Mouse (Mus musculus): ENCODE measurements around the gene Sbk1. TPM values are rescaled to one million over a fixed set of nuclear protein-coding genes. Genes with fewer than 3 reads are reported as not detected.
"Not testable (repeated sequence)": the region's sequence is repeated elsewhere in the genome, so short reads cannot be mapped to it uniquely, and the experiment has no call there.

Gene Sbk1
- polyA plus RNA-seq, 1 experiment from 2014 or later = 289 TPM

DNA sequence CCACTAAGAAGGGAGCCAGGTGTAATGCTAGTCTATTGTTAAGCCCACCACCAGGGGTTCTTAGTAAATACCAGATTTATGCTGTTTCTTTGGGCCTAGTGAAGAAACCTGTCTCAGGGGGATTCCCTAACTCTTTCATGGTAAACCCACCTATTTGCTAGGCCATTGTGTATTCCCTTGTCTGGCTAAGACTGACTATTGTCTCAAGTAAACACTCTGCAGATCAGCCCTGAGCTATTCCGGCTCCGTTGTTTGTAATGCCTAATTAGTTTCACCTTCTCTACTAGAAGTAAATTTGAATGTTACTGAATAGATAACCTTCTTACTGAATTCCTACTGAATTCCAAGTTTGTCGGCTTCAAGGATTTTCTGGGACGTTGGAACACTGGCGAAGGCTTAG lies 29.4 kb downstream of the Sbk1 start:
- not testable (repeated sequence) for H3K4me1 ChIP-seq (ENCODE audit: control insufficient read depth, insufficient read depth, low read length); DNase-seq (ENCODE audit: low spot score); H3K27ac ChIP-seq (ENCODE audit: low read depth, low read length); H3K27me3 ChIP-seq (replicated peaks; ENCODE audit: control insufficient read depth, insufficient read depth, low read length); H3K4me2 ChIP-seq (ENCODE audit: low read length); H3K4me3 ChIP-seq (ENCODE audit: low read depth, low read length); H3K36me3 ChIP-seq (ENCODE audit: control insufficient read depth, insufficient read depth, low read length); ATAC-seq; H3K9ac ChIP-seq (ENCODE audit: low read length); H3K9me3 ChIP-seq (replicated peaks; ENCODE audit: control insufficient read depth, low read length)
- 77% methylated on average over 5 of the region's 5 CpGs for WGBS

GRCm38 (mm10) chr7:126311822-126312221 lies 39.4 kb downstream of the Sbk1 start:
- Histone ChIP-seq H3K9ac (ENCODE audit: low read length) (no peak overlapping the region), H3K36me3 (ENCODE audit: control insufficient read depth, insufficient read depth, low read length) (no peaks in the 10 kb centered on the region), H3K27me3 (replicated peaks; ENCODE audit: control insufficient read depth, insufficient read depth, low read length) (no peaks in the 10 kb centered on the region), H3K27ac (ENCODE audit: low read depth, low read length) (no peak overlapping the region), H3K4me1 (ENCODE audit: control insufficient read depth, insufficient read depth, low read length) (no peaks in the 10 kb centered on the region), H3K4me2 (ENCODE audit: low read length) (no peak overlapping the region), H3K9me3 (replicated peaks; ENCODE audit: control insufficient read depth, low read length) (no peaks in the 10 kb centered on the region), H3K4me3 (ENCODE audit: low read depth, low read length) (no peak overlapping the region)
- DNase-seq (ENCODE audit: low spot score) (no peak), ATAC-seq (no peak)
- 88% methylated on average over 4 of the region's 4 CpGs for WGBS

DNA sequence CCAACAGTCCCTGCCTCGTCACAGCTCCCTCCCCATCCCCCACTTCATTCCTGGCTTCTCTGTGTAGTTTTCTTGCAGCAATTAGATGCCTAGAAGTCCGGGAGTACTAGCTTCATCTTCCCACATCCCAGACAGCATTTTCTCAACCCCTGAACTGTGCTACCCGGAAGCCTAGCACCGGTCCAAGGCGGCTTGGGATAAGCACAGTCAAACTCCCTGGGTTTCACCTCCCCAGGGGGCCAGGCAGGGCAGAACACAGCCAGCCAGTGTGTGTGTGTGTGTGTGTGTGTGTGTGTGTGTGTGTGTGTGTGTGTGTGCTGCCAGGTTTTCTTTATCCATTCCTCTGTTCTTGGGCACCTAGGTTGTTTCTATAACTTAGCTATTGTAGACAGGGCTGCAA lies 40.9 kb downstream of the Sbk1 start:
- Histone ChIP-seq H3K27me3 (replicated peaks; ENCODE audit: control insufficient read depth, insufficient read depth, low read length) (no peaks in the 10 kb centered on the region), H3K4me3 (ENCODE audit: low read depth, low read length) (no peak overlapping the region), H3K36me3 (ENCODE audit: control insufficient read depth, insufficient read depth, low read length) (no peaks in the 10 kb centered on the region), H3K9me3 (replicated peaks; ENCODE audit: control insufficient read depth, low read length) (no peaks in the 10 kb centered on the region), H3K27ac (ENCODE audit: low read depth, low read length) (no peak overlapping the region), H3K9ac (ENCODE audit: low read length) (no peak overlapping the region), H3K4me2 (ENCODE audit: low read length) (no peak overlapping the region), H3K4me1 (ENCODE audit: control insufficient read depth, insufficient read depth, low read length) (no peaks in the 10 kb centered on the region)
- ATAC-seq (no peak), DNase-seq (ENCODE audit: low spot score) (no peak)
- 48% methylated on average over 5 of the region's 5 CpGs for WGBS

GRCm38 (mm10) chr7:126314273-126314672 lies 41.9 kb downstream of the Sbk1 start:
- ATAC-seq (no peak), DNase-seq (ENCODE audit: low spot score) (no peak)
- no peaks in the 10 kb centered on the region for H3K4me1 ChIP-seq (ENCODE audit: control insufficient read depth, insufficient read depth, low read length)
- H3K27me3 ChIP-seq (replicated peaks; ENCODE audit: control insufficient read depth, insufficient read depth, low read length) = no peaks in the 10 kb centered on the region
- whole genome bisulfite sequencing = 74% methylated on average over 8 of the region's 8 CpGs
- no peak overlapping the region for H3K4me2 ChIP-seq (ENCODE audit: low read length)
- H3K27ac ChIP-seq (ENCODE audit: low read depth, low read length) = no peak overlapping the region
- no peak overlapping the region for H3K9ac ChIP-seq (ENCODE audit: low read length)
- no peaks in the 10 kb centered on the region for H3K9me3 ChIP-seq (replicated peaks; ENCODE audit: control insufficient read depth, low read length)
- no peak overlapping the region for H3K4me3 ChIP-seq (ENCODE audit: low read depth, low read length)
- no peaks in the 10 kb centered on the region for H3K36me3 ChIP-seq (ENCODE audit: control insufficient read depth, insufficient read depth, low read length)

DNA sequence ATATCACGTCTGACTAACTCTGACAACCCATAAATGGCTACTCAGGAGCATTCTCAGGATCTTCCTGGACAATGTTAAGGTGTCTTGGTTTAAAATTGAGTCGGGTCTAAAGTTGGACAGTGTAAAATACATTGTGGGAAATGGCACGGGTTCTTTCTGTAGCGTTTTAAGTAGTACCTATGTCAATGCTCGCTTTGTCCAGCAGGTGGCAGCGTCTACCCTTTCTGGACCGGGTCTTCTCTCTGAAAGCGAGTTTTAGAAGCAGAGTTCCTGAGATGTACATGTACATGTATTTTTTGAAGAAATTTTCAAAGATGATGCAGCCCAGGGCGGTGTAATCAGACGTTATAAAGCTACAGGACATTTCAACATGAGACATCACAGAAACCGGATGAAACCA lies 51.3 kb downstream of the Sbk1 start:
- no peak overlapping the region for H3K9ac ChIP-seq (ENCODE audit: low read length)
- H3K4me1 ChIP-seq (ENCODE audit: control insufficient read depth, insufficient read depth, low read length) = no peaks in the 10 kb centered on the region
- H3K27ac ChIP-seq (ENCODE audit: low read depth, low read length) = no peak overlapping the region
- no peaks in the 10 kb centered on the region; the same call in 1 of the 2 replicates for H3K27me3 ChIP-seq (replicated peaks; ENCODE audit: control insufficient read depth, insufficient read depth, low read length)
- H3K4me2 ChIP-seq (ENCODE audit: low read length) = no peak overlapping the region
- ATAC-seq (no peak), DNase-seq (ENCODE audit: low spot score) (peak; percentile 93)
- H3K4me3 ChIP-seq (ENCODE audit: low read depth, low read length) = no peak overlapping the region
- H3K36me3 ChIP-seq (ENCODE audit: control insufficient read depth, insufficient read depth, low read length) = no peaks in the 10 kb centered on the region
- H3K9me3 ChIP-seq (replicated peaks; ENCODE audit: control insufficient read depth, low read length) = no peaks in the 10 kb centered on the region
- WGBS = 8% methylated on average over 11 of the region's 11 CpGs

GRCm38 (mm10) chr7:126324791-126325190 lies 52.4 kb downstream of the Sbk1 start:
- no peaks in the 10 kb centered on the region for H3K36me3 ChIP-seq (ENCODE audit: control insufficient read depth, insufficient read depth, low read length)
- ATAC-seq (no peak), DNase-seq (ENCODE audit: low spot score) (no peak)
- H3K4me1 ChIP-seq (ENCODE audit: control insufficient read depth, insufficient read depth, low read length) = no peaks in the 10 kb centered on the region
- H3K4me2 ChIP-seq (ENCODE audit: low read length) = no peak overlapping the region
- no peaks in the 10 kb centered on the region; the same call in 1 of the 2 replicates for H3K27me3 ChIP-seq (replicated peaks; ENCODE audit: control insufficient read depth, insufficient read depth, low read length)
- H3K9ac ChIP-seq (ENCODE audit: low read length) = no peak overlapping the region
- H3K4me3 ChIP-seq (ENCODE audit: low read depth, low read length) = no peak overlapping the region
- H3K27ac ChIP-seq (ENCODE audit: low read depth, low read length) = no peak overlapping the region
- H3K9me3 ChIP-seq (replicated peaks; ENCODE audit: control insufficient read depth, low read length) = no peaks in the 10 kb centered on the region
- WGBS = 55% methylated on average over 3 of the region's 3 CpGs

GRCm38 (mm10) chr7:126325576-126326273 lies 53.3 kb downstream of the Sbk1 start:
- WGBS = 14% methylated on average over 9 of the region's 9 CpGs
- not testable (repeated sequence) for ATAC-seq; H3K4me1 ChIP-seq (ENCODE audit: control insufficient read depth, insufficient read depth, low read length); H3K27me3 ChIP-seq (replicated peaks; ENCODE audit: control insufficient read depth, insufficient read depth, low read length); H3K36me3 ChIP-seq (ENCODE audit: control insufficient read depth, insufficient read depth, low read length); H3K9me3 ChIP-seq (replicated peaks; ENCODE audit: control insufficient read depth, low read length); H3K4me3 ChIP-seq (ENCODE audit: low read depth, low read length); H3K27ac ChIP-seq (ENCODE audit: low read depth, low read length); H3K4me2 ChIP-seq (ENCODE audit: low read length); H3K9ac ChIP-seq (ENCODE audit: low read length); DNase-seq (ENCODE audit: low spot score)

DNA sequence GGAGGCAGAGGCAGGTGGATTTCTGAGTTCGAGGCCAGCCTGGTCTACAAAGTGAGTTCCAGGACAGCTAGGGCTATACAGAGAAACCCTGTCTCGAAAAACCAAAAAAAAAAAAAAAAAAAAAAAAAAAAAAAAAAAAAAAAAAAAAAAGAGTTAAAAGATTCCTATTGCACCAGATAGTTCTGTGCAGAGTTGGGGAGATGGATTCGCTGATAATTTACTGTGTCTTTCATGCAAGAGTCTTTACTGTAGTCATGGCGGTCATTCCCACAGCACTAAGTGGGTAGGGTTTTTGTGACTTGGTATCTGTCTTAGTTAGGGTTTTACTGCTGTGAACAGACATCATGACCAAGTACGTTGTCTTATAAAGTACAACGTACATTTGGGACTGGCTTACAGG lies 56.4 kb downstream of the Sbk1 start:
- not testable (repeated sequence) for H3K9ac ChIP-seq (ENCODE audit: low read length); H3K9me3 ChIP-seq (replicated peaks; ENCODE audit: control insufficient read depth, low read length); ATAC-seq; H3K27ac ChIP-seq (ENCODE audit: low read depth, low read length); H3K4me1 ChIP-seq (ENCODE audit: control insufficient read depth, insufficient read depth, low read length); H3K36me3 ChIP-seq (ENCODE audit: control insufficient read depth, insufficient read depth, low read length); H3K4me3 ChIP-seq (ENCODE audit: low read depth, low read length); H3K27me3 ChIP-seq (replicated peaks; ENCODE audit: control insufficient read depth, insufficient read depth, low read length); DNase-seq (ENCODE audit: low spot score); H3K4me2 ChIP-seq (ENCODE audit: low read length)
- WGBS = 89% methylated on average over 5 of the region's 6 CpGs

DNA sequence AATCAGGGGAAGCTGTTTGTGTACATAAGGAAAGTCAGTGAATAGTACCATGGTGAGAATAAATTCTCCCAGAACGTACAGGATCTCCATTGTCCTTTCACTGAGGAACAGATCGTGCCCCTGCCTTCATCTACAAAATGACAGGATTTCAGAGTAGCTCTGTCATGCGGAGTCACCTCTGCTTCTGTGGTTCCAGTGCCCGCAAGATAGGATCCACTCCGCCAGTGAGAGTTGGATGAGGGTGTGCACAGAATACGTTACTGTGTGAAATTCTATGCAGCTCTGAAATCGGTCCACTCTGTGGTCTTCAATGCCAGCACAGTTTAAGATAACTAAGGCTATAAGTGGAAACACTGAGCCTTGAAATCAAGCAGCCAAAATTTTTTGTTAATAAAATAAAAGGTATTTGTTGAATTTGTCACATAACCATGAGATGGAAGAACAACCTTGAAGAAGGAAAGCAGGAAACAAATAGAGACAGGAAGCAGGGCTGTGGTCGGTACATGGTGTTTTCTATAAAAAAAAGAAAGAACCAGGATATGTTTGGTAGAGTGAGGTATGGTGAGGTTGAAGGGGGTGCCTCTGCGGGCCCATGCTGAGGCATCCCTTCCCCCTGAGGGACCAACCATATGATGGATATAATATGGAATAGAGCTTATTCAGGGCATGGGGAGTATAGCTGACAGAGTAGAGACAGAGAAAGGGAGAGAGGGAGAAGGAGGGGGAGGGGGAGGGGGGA lies 57.7 kb downstream of the Sbk1 start:
- no peaks in the 10 kb centered on the region for H3K9me3 ChIP-seq (replicated peaks; ENCODE audit: control insufficient read depth, low read length)
- no peaks in the 10 kb centered on the region for H3K36me3 ChIP-seq (ENCODE audit: control insufficient read depth, insufficient read depth, low read length)
- no peak overlapping the region for H3K9ac ChIP-seq (ENCODE audit: low read length)
- no peak for DNase-seq (ENCODE audit: low spot score)
- H3K27ac ChIP-seq (ENCODE audit: low read depth, low read length) = no peak overlapping the region
- no peak for ATAC-seq
- no peaks in the 10 kb centered on the region; the same call in 1 of the 2 replicates for H3K27me3 ChIP-seq (replicated peaks; ENCODE audit: control insufficient read depth, insufficient read depth, low read length)
- no peak overlapping the region for H3K4me3 ChIP-seq (ENCODE audit: low read depth, low read length)
- H3K4me1 ChIP-seq (ENCODE audit: control insufficient read depth, insufficient read depth, low read length) = no peaks in the 10 kb centered on the region
- no peak overlapping the region for H3K4me2 ChIP-seq (ENCODE audit: low read length)
- WGBS = 90% methylated on average over 9 of the region's 9 CpGs
